Mouse (Mus musculus): ENCODE results near the gene Ikbke. TPM values are rescaled to one million over a fixed set of nuclear protein-coding genes. Genes with fewer than 3 reads are reported as not detected.

Gene Ikbke
- polyA plus RNA-seq, 2 experiments = 4.2 to 13.4 TPM

DNA sequence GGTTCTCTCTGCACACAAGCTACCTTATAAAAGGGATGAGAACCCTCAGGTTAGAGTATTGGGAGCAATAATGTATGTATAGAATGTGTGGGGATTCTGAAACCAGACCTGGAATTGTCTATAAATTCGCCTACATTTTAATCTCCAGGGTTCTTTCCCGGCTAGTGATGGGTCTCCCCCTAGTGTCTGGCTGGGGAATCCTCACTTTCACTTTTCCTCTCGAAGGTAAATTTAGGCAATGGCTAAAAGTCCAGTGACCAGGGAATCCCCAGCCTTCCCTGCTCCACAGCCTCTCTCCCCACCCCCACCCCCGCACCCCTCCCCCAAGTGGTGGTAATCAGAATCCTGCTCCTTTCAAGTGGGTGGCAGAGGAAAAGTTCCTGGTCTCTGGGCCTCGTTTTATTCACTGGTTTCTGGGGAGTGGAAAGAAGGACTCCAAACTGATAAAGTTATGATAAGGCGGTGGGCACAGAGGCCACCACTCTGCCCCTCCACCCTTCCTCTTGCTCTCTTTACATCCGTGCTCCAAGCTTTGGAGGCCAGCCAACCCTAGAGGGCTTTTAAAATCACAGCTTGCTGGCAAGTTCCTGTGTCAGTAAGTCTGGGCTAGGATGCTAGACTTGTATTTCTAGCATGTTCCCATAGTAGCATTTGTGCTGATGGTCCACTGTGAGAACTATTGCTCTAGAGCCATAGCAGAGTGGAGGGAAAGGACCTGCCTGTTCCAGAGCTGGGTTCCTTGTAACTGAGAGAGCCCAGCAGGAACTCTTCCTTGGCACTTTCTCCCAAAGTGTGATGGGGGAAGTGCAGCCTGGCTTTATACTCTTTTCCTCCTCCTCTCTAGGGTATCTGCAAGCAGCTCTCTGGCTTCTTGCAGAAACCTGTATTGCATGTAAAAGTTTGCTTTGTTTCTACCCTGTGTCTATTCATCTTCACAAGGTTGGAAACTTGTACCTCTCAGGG, 32.7 kb downstream of the Ikbke start:
- peak overlapping the region; percentile 25; the same call in 1 of the 2 replicates for H3K9ac ChIP-seq (ENCODE audit: low read depth, low read length, severe bottlenecking)
- H3K9me3 ChIP-seq (ENCODE audit: control insufficient read depth, low read length) = no peaks in the 10 kb centered on the region
- H3K4me2 ChIP-seq (replicated peaks; ENCODE audit: low read depth, low read length, severe bottlenecking) = peak overlapping the region; percentile 32
- H3K27ac ChIP-seq (replicated peaks; ENCODE audit: low read depth, low read length) = no peak overlapping the region
- no peak overlapping the region for H3K4me3 ChIP-seq (replicated peaks; ENCODE audit: low read length)
- H3K36me3 ChIP-seq (ENCODE audit: control insufficient read depth, insufficient read depth, low read length) = no peaks in the 10 kb centered on the region
- peaks cover 16% of the 10 kb centered on the region for H3K4me1 ChIP-seq (ENCODE audit: control insufficient read depth, insufficient read depth, low read length)
- peak; percentile 71 for DNase-seq (ENCODE audit: low spot score)
- H3K27me3 ChIP-seq (ENCODE audit: control insufficient read depth, insufficient read depth, low read length) = peaks cover 32% of the 10 kb centered on the region
- WGBS = 9% methylated on average over 7 of the region's 7 CpGs
- ATAC-seq (ENCODE audit: low FRiP score, low read depth) = peak; percentile 14; the same call in 1 of the 2 replicates
- no peak for TF ChIP-seq POLR2A (IDR thresholded peaks at IDR 0.05; ENCODE audit: borderline replicate concordance, extremely low read depth, insufficient read depth, insufficient read length)

DNA sequence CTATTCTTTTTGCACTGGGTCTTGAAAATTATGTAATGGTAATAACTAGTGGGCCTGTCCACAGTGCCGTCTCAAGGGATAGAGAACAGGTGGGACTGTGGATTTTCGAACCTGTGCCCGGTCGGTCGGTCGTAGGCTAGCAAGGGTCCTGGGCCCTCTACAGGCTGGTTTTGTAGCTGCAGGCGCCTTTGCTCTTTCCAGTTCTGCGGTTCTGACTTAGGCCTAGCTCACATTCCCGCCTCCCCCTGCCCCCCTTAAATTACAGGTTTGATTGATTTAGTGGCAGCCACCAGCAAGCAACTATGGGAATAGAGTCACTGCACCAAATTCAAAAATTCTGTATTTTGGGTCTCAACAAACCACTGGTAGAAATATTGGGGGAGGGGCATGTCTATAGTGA, 33.5 kb downstream of the Ikbke start:
- Histone ChIP-seq H3K4me2 (replicated peaks; ENCODE audit: low read depth, low read length, severe bottlenecking) (peak overlapping the region; percentile 97), H3K4me1 (ENCODE audit: control insufficient read depth, insufficient read depth, low read length) (peaks cover 16% of the 10 kb centered on the region), H3K27me3 (ENCODE audit: control insufficient read depth, insufficient read depth, low read length) (peaks cover 32% of the 10 kb centered on the region), H3K36me3 (ENCODE audit: control insufficient read depth, insufficient read depth, low read length) (no peaks in the 10 kb centered on the region), H3K9me3 (ENCODE audit: control insufficient read depth, low read length) (no peaks in the 10 kb centered on the region), H3K9ac (ENCODE audit: low read depth, low read length, severe bottlenecking) (no peak overlapping the region), H3K27ac (replicated peaks; ENCODE audit: low read depth, low read length) (no peak overlapping the region), H3K4me3 (replicated peaks; ENCODE audit: low read length) (peak overlapping the region; percentile 66)
- TF ChIP-seq POLR2A (IDR thresholded peaks at IDR 0.05; ENCODE audit: borderline replicate concordance, extremely low read depth, insufficient read depth, insufficient read length) = no peak
- peak; percentile 55; the same call in 1 of the 2 replicates for ATAC-seq (ENCODE audit: low FRiP score, low read depth)
- peak; percentile 41 for DNase-seq (ENCODE audit: low spot score)
- WGBS = 2% methylated on average over 9 of the region's 9 CpGs

DNA sequence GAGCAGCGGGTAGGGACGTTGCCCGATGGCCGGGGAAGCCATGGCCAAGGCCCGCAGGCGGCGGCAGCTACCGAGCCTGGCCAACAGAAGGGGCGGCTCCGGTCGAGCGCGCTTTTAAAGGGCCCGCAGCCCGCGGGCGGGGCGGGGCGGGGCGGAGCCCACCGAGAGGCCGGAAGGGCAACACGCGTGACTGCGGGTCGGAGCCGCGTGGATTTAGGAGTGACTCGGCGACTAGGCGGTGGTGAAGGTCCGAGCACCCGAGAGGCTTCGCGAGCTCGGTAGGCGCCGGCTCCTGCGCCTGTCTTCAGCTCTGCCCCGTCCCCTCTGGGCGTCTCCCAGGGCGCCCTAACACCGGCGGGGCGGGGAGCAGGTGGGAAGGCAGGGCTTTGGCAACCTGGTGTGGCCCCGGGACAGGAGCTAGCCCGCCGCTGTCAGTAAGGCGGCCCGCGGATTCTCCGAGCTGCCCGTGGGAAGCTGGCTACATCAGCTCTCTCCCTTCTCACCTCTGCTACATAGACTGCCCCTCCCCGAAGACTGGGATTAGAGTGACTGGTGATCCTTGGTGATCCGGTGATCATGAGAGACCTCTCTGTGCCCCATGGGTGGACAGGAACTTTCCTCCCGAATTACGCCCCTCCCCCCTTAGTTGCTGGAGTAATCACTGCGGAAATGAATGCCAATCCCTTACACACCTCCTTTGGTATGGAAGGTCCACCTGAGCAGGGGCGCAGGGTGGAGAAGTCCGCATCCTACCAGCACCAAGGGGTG, 34.1 kb downstream of the Ikbke start, which contains the start of gene Rassf5:
Gene Rassf5, minus strand, starts transcription at position 170 of the 768 bp plus-strand sequence.
- peak; percentile 58 for ATAC-seq (ENCODE audit: low FRiP score, low read depth)
- Histone ChIP-seq H3K4me2 (replicated peaks; ENCODE audit: low read depth, low read length, severe bottlenecking) (peak within 1 kb of the TSS; percentile 97), H3K4me1 (ENCODE audit: control insufficient read depth, insufficient read depth, low read length) (peaks cover 16% of the 10 kb centered on the region), H3K36me3 (ENCODE audit: control insufficient read depth, insufficient read depth, low read length) (no peaks in the 10 kb centered on the region), H3K4me3 (replicated peaks; ENCODE audit: low read length) (peak within 1 kb of the TSS; percentile 66), H3K9me3 (ENCODE audit: control insufficient read depth, low read length) (no peaks in the 10 kb centered on the region), H3K27me3 (ENCODE audit: control insufficient read depth, insufficient read depth, low read length) (peaks cover 32% of the 10 kb centered on the region), H3K9ac (ENCODE audit: low read depth, low read length, severe bottlenecking) (peak within 1 kb of the TSS; percentile 61), H3K27ac (replicated peaks; ENCODE audit: low read depth, low read length) (no peak within 1 kb of the TSS)
- no peak for TF ChIP-seq POLR2A (IDR thresholded peaks at IDR 0.05; ENCODE audit: borderline replicate concordance, extremely low read depth, insufficient read depth, insufficient read length)
- 1% methylated on average over 45 of the region's 60 CpGs for WGBS
- no peak for DNase-seq (ENCODE audit: low spot score)

DNA sequence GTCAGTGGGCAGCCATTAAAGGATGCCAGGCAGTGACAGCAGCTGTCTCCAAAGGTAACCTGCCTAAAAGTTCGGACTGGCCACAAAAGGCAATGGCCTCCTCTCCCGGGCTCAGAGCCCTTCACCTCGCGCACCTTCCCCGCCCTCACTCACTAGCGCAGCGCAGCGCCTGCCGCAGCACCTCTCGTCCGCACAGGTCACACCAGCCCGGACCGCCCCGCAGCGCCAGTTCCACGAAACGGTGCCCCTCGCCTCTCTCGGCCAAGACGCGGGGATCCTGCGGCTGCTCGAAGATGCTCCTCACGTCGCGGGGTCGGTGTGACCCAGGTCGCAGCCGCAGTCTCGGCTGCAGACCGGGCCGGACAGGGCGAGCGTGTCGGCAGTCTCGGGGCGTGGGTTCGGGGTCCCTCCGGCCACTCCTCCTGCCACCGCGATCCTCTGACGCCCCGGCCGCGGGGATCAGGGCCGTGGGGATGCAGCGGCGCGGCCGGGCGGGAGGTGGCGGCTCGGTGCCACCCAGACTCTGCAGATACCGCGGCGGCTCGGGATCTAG, 34.8 kb downstream of the Ikbke start:
- H3K4me2 ChIP-seq (replicated peaks; ENCODE audit: low read depth, low read length, severe bottlenecking) = peak overlapping the region; percentile 97
- H3K4me3 ChIP-seq (replicated peaks; ENCODE audit: low read length) = peak overlapping the region; percentile 66
- WGBS = 1% methylated on average over 51 of the region's 57 CpGs
- H3K27me3 ChIP-seq (ENCODE audit: control insufficient read depth, insufficient read depth, low read length) = peaks cover 32% of the 10 kb centered on the region
- TF ChIP-seq POLR2A (IDR thresholded peaks at IDR 0.05; ENCODE audit: borderline replicate concordance, extremely low read depth, insufficient read depth, insufficient read length) = no peak
- H3K9ac ChIP-seq (ENCODE audit: low read depth, low read length, severe bottlenecking) = peak overlapping the region; percentile 61
- H3K27ac ChIP-seq (replicated peaks; ENCODE audit: low read depth, low read length) = no peak overlapping the region
- peaks cover 16% of the 10 kb centered on the region for H3K4me1 ChIP-seq (ENCODE audit: control insufficient read depth, insufficient read depth, low read length)
- H3K36me3 ChIP-seq (ENCODE audit: control insufficient read depth, insufficient read depth, low read length) = no peaks in the 10 kb centered on the region
- no peak for DNase-seq (ENCODE audit: low spot score)
- 0 out of 2 replicates have a peak, but pooled peaks have one; percentile 3 for ATAC-seq (ENCODE audit: low FRiP score, low read depth)
- H3K9me3 ChIP-seq (ENCODE audit: control insufficient read depth, low read length) = no peaks in the 10 kb centered on the region

DNA sequence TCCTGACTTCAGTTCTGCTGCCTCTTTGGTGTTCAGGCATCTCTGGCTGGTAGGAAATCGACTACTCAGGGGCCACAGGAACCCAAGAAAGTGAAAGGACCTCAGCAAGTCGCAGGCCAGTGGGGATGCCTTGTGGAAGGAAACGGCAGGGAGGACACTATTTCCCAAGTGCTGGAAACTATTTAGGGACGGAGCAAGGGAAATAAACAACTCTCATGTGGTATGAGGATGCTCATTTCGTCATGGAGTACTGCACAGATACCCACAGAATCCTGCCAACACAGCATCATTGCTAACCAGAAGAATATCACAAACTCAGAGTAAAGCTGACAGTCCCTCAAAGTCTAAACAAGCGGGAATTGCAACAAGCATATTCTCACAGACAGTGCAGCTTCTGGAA, 36.5 kb downstream of the Ikbke start:
- Histone ChIP-seq H3K4me2 (replicated peaks; ENCODE audit: low read depth, low read length, severe bottlenecking) (no peak overlapping the region), H3K4me3 (replicated peaks; ENCODE audit: low read length) (no peak overlapping the region), H3K9me3 (ENCODE audit: control insufficient read depth, low read length) (no peaks in the 10 kb centered on the region), H3K9ac (ENCODE audit: low read depth, low read length, severe bottlenecking) (no peak overlapping the region), H3K4me1 (ENCODE audit: control insufficient read depth, insufficient read depth, low read length) (peaks cover 23% of the 10 kb centered on the region), H3K27me3 (ENCODE audit: control insufficient read depth, insufficient read depth, low read length) (peaks cover 32% of the 10 kb centered on the region), H3K36me3 (ENCODE audit: control insufficient read depth, insufficient read depth, low read length) (no peaks in the 10 kb centered on the region), H3K27ac (replicated peaks; ENCODE audit: low read depth, low read length) (no peak overlapping the region)
- no peak for TF ChIP-seq POLR2A (IDR thresholded peaks at IDR 0.05; ENCODE audit: borderline replicate concordance, extremely low read depth, insufficient read depth, insufficient read length)
- ATAC-seq (ENCODE audit: low FRiP score, low read depth) (no peak), DNase-seq (ENCODE audit: low spot score) (no peak)
- WGBS = 49% methylated on average over 6 of the region's 6 CpGs

All from limb, embryonic 14.5 days (tissue).